Comparison of ENCODE assay signal across 21 mouse cellular contexts in genomic region chr8:80020469-80020868, GRCm38 (mm10). TPM values are rescaled to one million over a fixed set of nuclear protein-coding genes. Genes with fewer than 3 reads are reported as not detected.
"Had no signal": no experiment of that assay in that cellular context is flagged by ENCODE, and none has a peak within 500 bp of the region (broad histone marks: within the 10 kb centered on the region; RNA-seq: fewer than 3 reads in every experiment).

No protein-coding gene starts in this region.

- H3K36me3 ChIP-seq: liver, embryonic 12.5 days; midbrain, embryonic 10.5 days; midbrain, embryonic 12.5 days; neural tube, embryonic 13.5 days; neural tube, embryonic 15.5 days had no signal

- H3K4me3 ChIP-seq: liver, embryonic 12.5 days; midbrain, embryonic 10.5 days; midbrain, embryonic 12.5 days; myocyte; neural tube, embryonic 13.5 days; neural tube, embryonic 15.5 days had no signal

- DNase-seq: lung, adult 18-20 months; lung, postnatal 4 days; midbrain, embryonic 14.5 days; retina, postnatal 1 day; right cerebral cortex, adult 18-20 months; right cerebral cortex, postnatal 25 days; right cerebral cortex, postnatal 4 days; spleen, adult 18-20 months; thymus, adult 18-20 months; thymus, postnatal 14 days; thymus, postnatal 36 days had no signal

- H3K27me3 ChIP-seq: liver, embryonic 12.5 days; midbrain, embryonic 12.5 days; neural tube, embryonic 13.5 days; neural tube, embryonic 15.5 days had no signal

- H3K9ac ChIP-seq: liver, embryonic 12.5 days; liver, embryonic 14.5 days; midbrain, embryonic 12.5 days; neural tube, embryonic 13.5 days; neural tube, embryonic 15.5 days had no signal

- H3K27ac ChIP-seq: liver, embryonic 12.5 days; liver, embryonic 14.5 days; midbrain, embryonic 10.5 days; midbrain, embryonic 12.5 days; neural tube, embryonic 13.5 days; neural tube, embryonic 15.5 days had no signal

- H3K9me3 ChIP-seq: liver, embryonic 12.5 days; midbrain, embryonic 10.5 days; midbrain, embryonic 12.5 days; neural tube, embryonic 13.5 days; neural tube, embryonic 15.5 days had no signal

- H3K4me1 ChIP-seq: liver, embryonic 12.5 days; midbrain, embryonic 10.5 days; midbrain, embryonic 12.5 days; neural tube, embryonic 13.5 days; neural tube, embryonic 15.5 days had no signal

- ATAC-seq: liver, embryonic 12.5 days; midbrain, embryonic 16.5 days had no signal

- H3K4me2 ChIP-seq: liver, embryonic 12.5 days; midbrain, embryonic 12.5 days; neural tube, embryonic 13.5 days; neural tube, embryonic 15.5 days had no signal

RNA-seq across cellular contexts. Expression of gene Hhip, which starts 37.3 kb away (rescaled TPM):
- total RNA-seq: megakaryocyte, adult 5-6 weeks; megakaryocyte-erythroid progenitor cell, adult 5-6 weeks had no signal
